Mouse (Mus musculus): ENCODE measurements around the gene Epha3. TPM values are rescaled to one million over a fixed set of nuclear protein-coding genes. Genes with fewer than 3 reads are reported as not detected.

The Epha3 gene
- polyA plus RNA-seq, 1 experiment, result 0.98 TPM

GRCm38 (mm10) chr16:63641603-63642002 lies 222.4 kb downstream of the Epha3 start:
- Histone ChIP-seq H3K27ac (ENCODE audit: insufficient read depth, low read length) (no peak overlapping the region), H3K4me3 (ENCODE audit: extremely low read depth, insufficient read depth, insufficient read length) (no peak overlapping the region), H3K27me3 (ENCODE audit: control insufficient read depth, insufficient read depth, low read length) (no peaks in the 10 kb centered on the region), H3K4me1 (ENCODE audit: control insufficient read depth, insufficient read depth, insufficient read length) (no peaks in the 10 kb centered on the region), H3K36me3 (ENCODE audit: control insufficient read depth, insufficient read depth, low read length) (no peaks in the 10 kb centered on the region)
- DNase-seq (ENCODE audit: low read depth in 1 of 2, low spot score in 2 of 2), result no peak
- 79% methylated on average over 3 of the region's 3 CpGs for WGBS
- TF ChIP-seq CTCF (IDR thresholded peaks at IDR 0.05; ENCODE audit: extremely low read depth, insufficient read depth, insufficient read length, insufficient replicate concordance), result no peak
- TF ChIP-seq POLR2A (IDR thresholded peaks at IDR 0.05; ENCODE audit: low read depth, low read length), result no peak

GRCm38 (mm10) chr16:63638701-63639100 lies 225.3 kb downstream of the Epha3 start:
- 46% methylated on average over 6 of the region's 6 CpGs for WGBS
- H3K36me3 ChIP-seq (ENCODE audit: control insufficient read depth, insufficient read depth, low read length), result no peaks in the 10 kb centered on the region
- no peak overlapping the region for H3K27ac ChIP-seq (ENCODE audit: insufficient read depth, low read length)
- H3K27me3 ChIP-seq (ENCODE audit: control insufficient read depth, insufficient read depth, low read length), result no peaks in the 10 kb centered on the region
- H3K4me1 ChIP-seq (ENCODE audit: control insufficient read depth, insufficient read depth, insufficient read length), result no peaks in the 10 kb centered on the region
- TF ChIP-seq CTCF (IDR thresholded peaks at IDR 0.05; ENCODE audit: extremely low read depth, insufficient read depth, insufficient read length, insufficient replicate concordance) (no peak), POLR2A (IDR thresholded peaks at IDR 0.05; ENCODE audit: low read depth, low read length) (no peak)
- no peak overlapping the region for H3K4me3 ChIP-seq (ENCODE audit: extremely low read depth, insufficient read depth, insufficient read length)
- no peak for DNase-seq (ENCODE audit: low read depth in 1 of 2, low spot score in 2 of 2)

GRCm38 (mm10) chr16:63633748-63634166 lies 230.2 kb downstream of the Epha3 start:
- DNase-seq (ENCODE audit: low read depth in 1 of 2, low spot score in 2 of 2), result no peak
- no peaks in the 10 kb centered on the region for H3K4me1 ChIP-seq (ENCODE audit: control insufficient read depth, insufficient read depth, insufficient read length)
- no peaks in the 10 kb centered on the region for H3K36me3 ChIP-seq (ENCODE audit: control insufficient read depth, insufficient read depth, low read length)
- 94% methylated on average over 5 of the region's 5 CpGs for WGBS
- no peak overlapping the region for H3K27ac ChIP-seq (ENCODE audit: insufficient read depth, low read length)
- H3K4me3 ChIP-seq (ENCODE audit: extremely low read depth, insufficient read depth, insufficient read length), result no peak overlapping the region
- TF ChIP-seq CTCF (IDR thresholded peaks at IDR 0.05; ENCODE audit: extremely low read depth, insufficient read depth, insufficient read length, insufficient replicate concordance) (no peak), POLR2A (IDR thresholded peaks at IDR 0.05; ENCODE audit: low read depth, low read length) (no peak)
- no peaks in the 10 kb centered on the region for H3K27me3 ChIP-seq (ENCODE audit: control insufficient read depth, insufficient read depth, low read length)

- DNase-seq (ENCODE audit: low read depth in 1 of 2, low spot score in 2 of 2), result no peak
- Histone ChIP-seq H3K27ac (ENCODE audit: insufficient read depth, low read length) (no peak overlapping the region), H3K4me3 (ENCODE audit: extremely low read depth, insufficient read depth, insufficient read length) (no peak overlapping the region), H3K4me1 (ENCODE audit: control insufficient read depth, insufficient read depth, insufficient read length) (no peaks in the 10 kb centered on the region), H3K27me3 (ENCODE audit: control insufficient read depth, insufficient read depth, low read length) (no peaks in the 10 kb centered on the region), H3K36me3 (ENCODE audit: control insufficient read depth, insufficient read depth, low read length) (no peaks in the 10 kb centered on the region)
- no peak for TF ChIP-seq POLR2A (IDR thresholded peaks at IDR 0.05; ENCODE audit: low read depth, low read length)
- no peak for TF ChIP-seq CTCF (IDR thresholded peaks at IDR 0.05; ENCODE audit: extremely low read depth, insufficient read depth, insufficient read length, insufficient replicate concordance)
Measured at GRCm38 (mm10) chr16:63625229-63625628, 238.7 kb downstream of the Epha3 start.

- Histone ChIP-seq H3K27ac (ENCODE audit: insufficient read depth, low read length) (no peak overlapping the region), H3K36me3 (ENCODE audit: control insufficient read depth, insufficient read depth, low read length) (no peaks in the 10 kb centered on the region), H3K27me3 (ENCODE audit: control insufficient read depth, insufficient read depth, low read length) (no peaks in the 10 kb centered on the region), H3K4me1 (ENCODE audit: control insufficient read depth, insufficient read depth, insufficient read length) (no peaks in the 10 kb centered on the region), H3K4me3 (ENCODE audit: extremely low read depth, insufficient read depth, insufficient read length) (no peak overlapping the region)
- 91% methylated on average over 6 of the region's 6 CpGs for WGBS
- TF ChIP-seq POLR2A (IDR thresholded peaks at IDR 0.05; ENCODE audit: low read depth, low read length) (no peak), CTCF (IDR thresholded peaks at IDR 0.05; ENCODE audit: extremely low read depth, insufficient read depth, insufficient read length, insufficient replicate concordance) (no peak)
- no peak for DNase-seq (ENCODE audit: low read depth in 1 of 2, low spot score in 2 of 2)
Measured at GRCm38 (mm10) chr16:63621845-63622244, 242.1 kb downstream of the Epha3 start.

GRCm38 (mm10) chr16:63615396-63615795 lies 248.6 kb downstream of the Epha3 start:
- H3K4me1 ChIP-seq (ENCODE audit: control insufficient read depth, insufficient read depth, insufficient read length), result no peaks in the 10 kb centered on the region
- H3K27me3 ChIP-seq (ENCODE audit: control insufficient read depth, insufficient read depth, low read length), result no peaks in the 10 kb centered on the region
- 85% methylated on average over 3 of the region's 3 CpGs for WGBS
- no peak overlapping the region for H3K27ac ChIP-seq (ENCODE audit: insufficient read depth, low read length)
- H3K4me3 ChIP-seq (ENCODE audit: extremely low read depth, insufficient read depth, insufficient read length), result no peak overlapping the region
- no peak for DNase-seq (ENCODE audit: low read depth in 1 of 2, low spot score in 2 of 2)
- TF ChIP-seq POLR2A (IDR thresholded peaks at IDR 0.05; ENCODE audit: low read depth, low read length) (no peak), CTCF (IDR thresholded peaks at IDR 0.05; ENCODE audit: extremely low read depth, insufficient read depth, insufficient read length, insufficient replicate concordance) (no peak)
- H3K36me3 ChIP-seq (ENCODE audit: control insufficient read depth, insufficient read depth, low read length), result no peaks in the 10 kb centered on the region

GRCm38 (mm10) chr16:63613006-63613405 lies 251.0 kb downstream of the Epha3 start:
- Histone ChIP-seq H3K36me3 (ENCODE audit: control insufficient read depth, insufficient read depth, low read length) (no peaks in the 10 kb centered on the region), H3K4me3 (ENCODE audit: extremely low read depth, insufficient read depth, insufficient read length) (no peak overlapping the region), H3K27ac (ENCODE audit: insufficient read depth, low read length) (no peak overlapping the region), H3K4me1 (ENCODE audit: control insufficient read depth, insufficient read depth, insufficient read length) (no peaks in the 10 kb centered on the region), H3K27me3 (ENCODE audit: control insufficient read depth, insufficient read depth, low read length) (no peaks in the 10 kb centered on the region)
- no peak for DNase-seq (ENCODE audit: low read depth in 1 of 2, low spot score in 2 of 2)
- TF ChIP-seq CTCF (IDR thresholded peaks at IDR 0.05; ENCODE audit: extremely low read depth, insufficient read depth, insufficient read length, insufficient replicate concordance) (no peak), POLR2A (IDR thresholded peaks at IDR 0.05; ENCODE audit: low read depth, low read length) (no peak)
- 82% methylated on average over 4 of the region's 4 CpGs for WGBS
